Mouse (Mus musculus) G1E (cell line): ENCODE data around the gene Insrr.

ENCODE experiments used
- CTCF ChIP-seq: IDR thresholded peaks from 2 replicates; pipeline ENCODE4 v1.5.1; 2012; ENCODE audit warnings: low read depth, low read length, inconsistent platforms, mixed read lengths
- GATA1 ChIP-seq: IDR thresholded peaks from 2 replicates; pipeline ENCODE4 v1.6.1; 2012; ENCODE audit warnings: borderline replicate concordance, low read length, inconsistent platforms, mixed read lengths
- TAL1 ChIP-seq: conservative IDR thresholded peaks from 2 replicates; pipeline ENCODE4 v1.6.1; 2012; ENCODE audit warnings: low read depth, low read length, inconsistent platforms, mixed read lengths

DNA sequence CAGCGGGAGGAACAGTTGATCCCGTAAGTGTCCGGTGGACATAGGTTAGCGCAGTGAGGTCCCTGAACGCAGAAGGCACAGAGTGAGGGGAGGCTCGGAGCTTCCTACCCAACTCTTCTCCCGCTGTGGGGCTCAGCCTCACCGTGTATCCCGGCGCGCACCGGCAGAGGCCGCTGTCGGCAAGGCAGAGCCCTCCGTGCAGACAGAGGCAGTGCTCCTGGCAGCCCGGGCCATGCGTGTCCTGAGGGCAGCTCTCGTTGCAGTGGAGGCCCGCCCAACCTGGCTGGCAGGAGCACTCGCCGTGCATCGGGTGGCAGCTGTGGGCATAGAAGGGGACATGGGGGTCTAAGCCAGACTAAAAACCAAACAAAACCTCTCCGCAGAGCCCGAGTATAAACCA, 40.8 kb upstream of the Insrr start:
- TF ChIP-seq GATA1 (no peak), CTCF (no peak), TAL1 (no peak)
